Mouse (Mus musculus): ENCODE measurements around the gene Oprd1.

Oprd1 gene

DNA sequence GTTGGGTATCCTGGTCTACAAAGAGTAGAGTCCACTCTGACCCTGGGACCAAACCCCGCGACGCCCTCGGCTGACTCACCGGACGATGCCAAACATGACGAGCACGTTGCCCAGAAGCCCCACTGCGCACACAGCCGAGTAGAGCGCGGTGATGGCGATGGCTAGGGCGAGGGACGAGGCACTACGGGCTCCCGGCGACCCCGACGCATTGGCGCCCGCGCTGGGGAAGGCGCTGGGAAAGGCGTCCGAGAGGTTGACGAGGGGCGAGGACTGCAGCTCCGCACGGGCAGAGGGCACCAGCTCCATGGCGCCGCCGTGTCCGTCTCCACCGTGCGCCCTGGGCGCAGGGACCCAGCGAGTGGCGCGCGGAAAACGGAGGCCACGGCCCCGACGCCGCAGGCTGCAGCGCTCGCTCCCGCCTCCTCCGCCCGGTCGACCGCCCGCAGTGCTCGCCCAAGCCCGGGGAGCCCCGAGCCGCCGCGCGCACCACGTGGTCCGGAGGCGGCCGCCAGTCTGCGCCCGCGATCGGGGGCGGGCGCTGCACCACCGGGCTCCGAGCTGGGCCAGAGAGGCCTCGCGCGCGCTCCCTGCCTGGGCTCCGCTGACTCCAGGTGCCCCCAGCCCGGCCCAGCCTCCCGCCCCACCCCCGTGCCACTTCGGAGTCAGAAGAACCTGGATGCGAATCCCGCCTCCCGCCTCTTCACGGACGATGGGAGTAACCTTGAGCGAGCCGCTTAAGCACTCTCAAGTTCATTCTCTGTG, at the start of gene Oprd1:
Oprd1 (minus strand) TSS at position 407 of the 762 bp plus-strand sequence.
- no peak for DNase-seq

GRCm38 (mm10) chr4:132187826-132188401, 43.6 kb upstream of the Oprd1 start:
- DNase-seq = no peak

GRCm38 (mm10) chr4:132183162-132183561, 38.9 kb upstream of the Oprd1 start:
- no peak for DNase-seq

DNA sequence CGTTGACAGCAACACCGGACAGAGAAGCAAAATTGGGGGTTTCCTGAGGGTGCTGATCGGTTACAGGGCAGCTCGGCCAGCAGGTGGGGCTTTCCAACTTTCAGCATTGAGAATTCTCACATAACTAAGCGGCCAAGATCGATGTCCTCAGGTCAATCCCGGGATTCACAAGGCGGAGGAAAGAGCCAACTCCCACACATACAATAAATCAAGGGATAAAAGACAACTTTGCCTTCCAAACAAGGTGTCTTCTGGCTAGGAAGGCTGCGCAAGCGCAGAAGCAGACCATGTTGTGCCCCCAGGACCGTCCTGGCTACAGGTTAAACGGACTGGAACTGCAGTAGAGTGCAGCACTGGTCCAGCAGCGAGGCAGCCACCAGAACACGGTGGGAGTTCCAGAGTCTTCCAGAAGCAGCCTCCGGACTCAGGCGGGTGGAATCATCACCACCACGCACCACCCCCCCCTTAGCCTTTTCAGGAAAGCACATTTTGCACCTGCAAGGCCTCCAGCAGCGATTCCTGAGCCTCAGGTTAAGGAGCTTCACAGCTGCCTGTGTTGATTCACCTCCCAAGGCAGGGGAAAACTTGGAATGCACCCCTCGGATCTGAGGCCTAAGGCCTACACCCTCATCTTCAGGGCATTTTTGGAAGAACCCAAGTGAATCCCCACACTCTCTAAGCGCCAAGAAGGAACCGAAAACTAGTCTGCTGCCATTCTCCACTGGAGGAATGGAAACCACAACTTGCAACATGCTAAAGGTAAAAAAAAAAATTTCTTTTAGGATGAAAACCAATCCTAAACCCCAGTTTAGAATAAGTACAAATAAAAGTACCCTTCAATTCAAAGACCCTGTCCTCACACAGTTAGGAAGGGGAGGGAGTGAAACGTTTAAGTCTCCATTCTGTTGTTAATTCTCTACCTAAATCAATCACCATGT, 37.7 kb upstream of the Oprd1 start:
- DNase-seq = no peak

DNA sequence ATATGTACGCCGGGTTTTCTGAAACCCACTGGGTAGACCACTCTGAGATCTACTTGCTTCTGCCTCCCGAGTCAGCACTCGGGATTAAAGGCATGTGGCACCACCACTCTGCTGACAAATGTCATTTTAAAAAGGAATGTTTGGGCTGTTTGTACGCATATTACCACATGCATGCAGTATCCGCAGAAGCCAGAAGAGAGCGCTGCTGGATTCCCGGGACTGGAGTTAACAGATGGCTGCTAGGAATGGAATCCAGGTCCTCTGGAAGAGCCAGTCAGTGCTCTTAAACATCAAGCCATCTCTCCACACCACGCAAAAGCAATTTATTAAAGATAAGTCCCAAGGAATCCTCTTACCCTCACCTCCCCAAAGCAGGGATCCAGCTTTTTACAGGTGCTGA, 36.4 kb upstream of the Oprd1 start:
- DNase-seq = no peak

GRCm38 (mm10) chr4:132178630-132179059, 34.4 kb upstream of the Oprd1 start:
- DNase-seq = peak in 1 of 2 experiments; percentile 6

GRCm38 (mm10) chr4:132176474-132176873, 32.2 kb upstream of the Oprd1 start:
- DNase-seq = no peak

DNA sequence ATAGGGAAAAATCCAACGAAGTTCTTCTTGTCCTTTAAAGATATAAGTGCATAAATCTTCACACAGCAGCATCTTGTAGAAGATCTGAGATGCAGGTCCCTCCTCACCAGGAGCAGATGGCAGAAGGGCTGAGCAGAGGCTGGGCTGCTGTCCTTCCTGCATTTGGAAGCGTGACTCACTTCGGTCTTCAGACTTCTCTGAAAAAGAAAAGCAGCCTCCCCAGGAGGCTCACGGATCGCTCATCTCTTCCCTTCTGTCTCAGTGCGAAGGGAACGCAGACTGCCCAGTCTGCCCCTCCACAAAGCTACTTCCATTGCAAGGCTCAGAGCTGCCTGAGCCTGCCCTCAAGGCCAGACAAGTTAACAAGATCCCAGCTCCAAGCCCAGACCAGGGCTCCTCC, 26.6 kb upstream of the Oprd1 start:
- DNase-seq = no peak

GRCm38 (mm10) chr4:132169761-132170160, 25.5 kb upstream of the Oprd1 start:
- DNase-seq = no peak

GRCm38 (mm10) chr4:132169271-132169670, 25.0 kb upstream of the Oprd1 start:
- no peak for DNase-seq

- no peak for DNase-seq
Measured at GRCm38 (mm10) chr4:132167436-132167835, 23.1 kb upstream of the Oprd1 start.

GRCm38 (mm10) chr4:132166350-132167290, 22.3 kb upstream of the Oprd1 start:
- DNase-seq = no peak

DNA sequence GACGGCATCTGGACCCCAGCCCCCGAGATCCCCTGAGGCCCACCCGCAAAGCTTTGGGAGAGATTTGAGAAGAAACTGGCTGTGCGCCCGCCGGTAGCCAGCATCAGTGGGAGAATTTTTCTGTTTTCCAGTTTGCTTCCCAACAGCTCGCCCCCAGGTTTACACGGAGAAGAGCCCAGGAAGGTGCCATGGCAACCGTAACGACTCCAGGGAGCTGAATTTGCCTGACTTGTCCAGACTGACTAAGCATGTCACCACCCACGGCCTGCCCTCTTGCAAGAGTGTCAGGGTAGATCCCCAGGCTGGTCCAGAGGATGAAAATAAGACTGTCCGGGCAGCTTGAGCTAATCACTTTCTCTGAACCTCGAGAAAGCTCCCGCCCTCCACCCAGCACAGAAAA, 21.4 kb upstream of the Oprd1 start:
- no peak for DNase-seq

- no peak for DNase-seq
Measured at GRCm38 (mm10) chr4:132156941-132157622, 12.8 kb upstream of the Oprd1 start.

GRCm38 (mm10) chr4:132154877-132155670, 10.8 kb upstream of the Oprd1 start:
- no peak for DNase-seq

- no peak for DNase-seq
Measured at GRCm38 (mm10) chr4:132151673-132152072, 7.4 kb upstream of the Oprd1 start.

DNA sequence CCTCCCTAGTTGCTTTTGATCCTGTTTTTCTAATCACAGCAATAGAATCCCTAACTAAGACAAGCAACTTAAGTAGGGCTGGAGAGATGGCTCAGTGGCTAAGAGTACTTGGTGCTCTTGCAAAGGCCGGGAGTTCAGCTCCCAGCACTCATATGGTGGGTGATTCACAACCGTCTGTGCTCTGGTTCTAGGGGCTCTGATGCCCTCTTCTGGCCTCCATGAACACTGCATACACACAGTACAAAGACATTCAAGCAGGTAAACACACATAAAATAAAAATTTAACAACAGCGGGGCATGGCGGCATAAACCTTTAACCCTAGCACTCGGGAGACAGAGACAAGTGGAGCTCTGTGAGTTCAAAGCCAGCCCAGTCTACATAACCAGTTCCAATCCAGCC, 1.9 kb upstream of the Oprd1 start:
- no peak for DNase-seq

DNA sequence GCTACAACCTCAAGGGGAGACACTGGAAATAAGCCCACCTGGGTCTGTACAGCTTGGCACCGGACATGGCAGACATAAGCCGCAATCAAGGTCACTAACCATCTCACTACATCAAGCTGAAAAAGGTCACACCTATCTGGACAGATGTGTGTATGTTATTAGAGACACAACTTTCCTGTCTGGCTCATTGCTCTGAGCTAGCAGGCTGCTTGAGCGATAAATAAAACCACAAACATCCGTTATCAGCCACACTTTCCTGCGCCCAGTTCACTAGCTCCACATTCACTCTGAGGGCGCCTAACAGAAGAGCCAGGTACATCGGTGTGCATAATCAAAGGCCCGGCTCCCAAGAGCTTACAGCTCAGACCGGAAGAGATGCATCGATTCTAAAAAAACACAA, 806 bp upstream of the Oprd1 start:
- DNase-seq = no peak

DNA sequence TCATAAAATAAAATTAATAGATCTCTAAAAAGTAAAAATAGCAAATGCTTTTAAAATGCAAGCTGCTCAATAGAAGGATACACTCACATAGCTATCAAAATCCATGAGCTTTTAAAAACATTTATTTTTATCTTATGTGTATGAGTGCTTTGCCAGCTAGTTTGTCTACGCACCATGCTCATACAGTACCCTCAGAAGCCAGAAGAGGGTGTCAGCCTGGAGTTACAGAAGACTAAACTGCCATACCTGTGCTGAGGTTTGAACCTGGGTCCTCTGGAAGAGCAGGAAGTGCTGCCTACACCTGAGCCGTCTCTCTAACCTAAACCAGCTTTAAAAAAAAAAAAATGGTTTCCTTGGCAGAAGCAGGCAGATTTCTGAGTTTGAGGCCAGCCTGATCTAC, 5.6 kb downstream of the Oprd1 start:
- DNase-seq = no peak

GRCm38 (mm10) chr4:132137013-132137412, 7.3 kb downstream of the Oprd1 start:
- no peak for DNase-seq

- no peak for DNase-seq
Measured at GRCm38 (mm10) chr4:132133920-132134319, 10.4 kb downstream of the Oprd1 start.
